Mouse (Mus musculus): Measurements from ENCODE around the gene Amt.

GRCm38 (mm10) chr9:108341801-108342200, 45.1 kb downstream of the Amt start:
- TF ChIP-seq CTCF (IDR thresholded peaks at IDR 0.05; ENCODE audit: insufficient read depth, low read depth, low read length), result no peak
- TF ChIP-seq POLR2A (IDR thresholded peaks at IDR 0.05; ENCODE audit: insufficient read depth, low read depth, low read length), result no peak
